Mouse (Mus musculus): ENCODE results near the gene C130050O18Rik. TPM values are rescaled to one million over a fixed set of nuclear protein-coding genes. Genes with fewer than 3 reads are reported as not detected.

C130050O18Rik gene
- polyA plus RNA-seq, 1 experiment from 2014 or later, result 0.43 TPM

GRCm38 (mm10) chr5:139437769-139438168 is 32.7 kb downstream of the C130050O18Rik start:
- ATAC-seq (replicated peaks; ENCODE audit: extremely low read depth, insufficient read depth, low FRiP score), result no peak
- WGBS, result 83% methylated on average over 4 of the region's 4 CpGs
- no peaks in the 10 kb centered on the region for H3K27me3 ChIP-seq (ENCODE audit: control insufficient read depth, insufficient read depth, low read length)

GRCm38 (mm10) chr5:139438440-139438839 is 33.4 kb downstream of the C130050O18Rik start:
- Histone ChIP-seq H3K9me3 (replicated peaks; ENCODE audit: control insufficient read depth, low read length) (no peaks in the 10 kb centered on the region), H3K27ac (ENCODE audit: low read length) (no peak overlapping the region), H3K36me3 (ENCODE audit: control insufficient read depth, insufficient read depth) (no peaks in the 10 kb centered on the region), H3K27me3 (ENCODE audit: control insufficient read depth, insufficient read depth, low read length) (no peaks in the 10 kb centered on the region), H3K9ac (ENCODE audit: low read length) (no peak overlapping the region), H3K4me2 (ENCODE audit: low read depth, low read length) (no peak overlapping the region), H3K4me1 (ENCODE audit: control insufficient read depth, insufficient read depth, low read length) (no peaks in the 10 kb centered on the region), H3K4me3 (ENCODE audit: low read length) (no peak overlapping the region)
- ATAC-seq (replicated peaks; ENCODE audit: extremely low read depth, insufficient read depth, low FRiP score), result no peak
- 88% methylated on average over 12 of the region's 12 CpGs for WGBS

More at GRCm38 (mm10) chr5:139437769-139438168, 32.7 kb downstream of the C130050O18Rik start:
- Histone ChIP-seq H3K36me3 (ENCODE audit: control insufficient read depth, insufficient read depth) (no peaks in the 10 kb centered on the region), H3K4me1 (ENCODE audit: control insufficient read depth, insufficient read depth, low read length) (no peaks in the 10 kb centered on the region), H3K9ac (ENCODE audit: low read length) (no peak overlapping the region), H3K9me3 (replicated peaks; ENCODE audit: control insufficient read depth, low read length) (no peaks in the 10 kb centered on the region), H3K27ac (ENCODE audit: low read length) (no peak overlapping the region), H3K4me3 (ENCODE audit: low read length) (no peak overlapping the region), H3K4me2 (ENCODE audit: low read depth, low read length) (no peak overlapping the region)

GRCm38 (mm10) chr5:139440451-139440850 is 35.4 kb downstream of the C130050O18Rik start:
- Histone ChIP-seq H3K9ac (ENCODE audit: low read length) (no peak overlapping the region), H3K4me3 (ENCODE audit: low read length) (no peak overlapping the region), H3K4me2 (ENCODE audit: low read depth, low read length) (no peak overlapping the region), H3K36me3 (ENCODE audit: control insufficient read depth, insufficient read depth) (no peaks in the 10 kb centered on the region), H3K27ac (ENCODE audit: low read length) (no peak overlapping the region), H3K4me1 (ENCODE audit: control insufficient read depth, insufficient read depth, low read length) (no peaks in the 10 kb centered on the region), H3K9me3 (replicated peaks; ENCODE audit: control insufficient read depth, low read length) (no peaks in the 10 kb centered on the region), H3K27me3 (ENCODE audit: control insufficient read depth, insufficient read depth, low read length) (no peaks in the 10 kb centered on the region)
- ATAC-seq (replicated peaks; ENCODE audit: extremely low read depth, insufficient read depth, low FRiP score), result no peak
- 65% methylated on average over 5 of the region's 5 CpGs for WGBS

- H3K4me3 ChIP-seq (ENCODE audit: low read length), result no peak overlapping the region
- ATAC-seq (replicated peaks; ENCODE audit: extremely low read depth, insufficient read depth, low FRiP score), result no peak
- H3K4me2 ChIP-seq (ENCODE audit: low read depth, low read length), result no peak overlapping the region
- H3K9ac ChIP-seq (ENCODE audit: low read length), result no peak overlapping the region
- H3K4me1 ChIP-seq (ENCODE audit: control insufficient read depth, insufficient read depth, low read length), result no peaks in the 10 kb centered on the region
- no peaks in the 10 kb centered on the region for H3K9me3 ChIP-seq (replicated peaks; ENCODE audit: control insufficient read depth, low read length)
- H3K27me3 ChIP-seq (ENCODE audit: control insufficient read depth, insufficient read depth, low read length), result no peaks in the 10 kb centered on the region
- H3K27ac ChIP-seq (ENCODE audit: low read length), result no peak overlapping the region
- WGBS, result 83% methylated on average over 11 of the region's 11 CpGs
- no peaks in the 10 kb centered on the region for H3K36me3 ChIP-seq (ENCODE audit: control insufficient read depth, insufficient read depth)
Measured at GRCm38 (mm10) chr5:139440926-139441725, 36.0 kb downstream of the C130050O18Rik start.

- no peaks in the 10 kb centered on the region for H3K36me3 ChIP-seq (ENCODE audit: control insufficient read depth, insufficient read depth)
- no peaks in the 10 kb centered on the region for H3K4me1 ChIP-seq (ENCODE audit: control insufficient read depth, insufficient read depth, low read length)
- H3K9me3 ChIP-seq (replicated peaks; ENCODE audit: control insufficient read depth, low read length), result no peaks in the 10 kb centered on the region
- H3K27ac ChIP-seq (ENCODE audit: low read length), result no peak overlapping the region
- no peak overlapping the region for H3K4me3 ChIP-seq (ENCODE audit: low read length)
- no peaks in the 10 kb centered on the region for H3K27me3 ChIP-seq (ENCODE audit: control insufficient read depth, insufficient read depth, low read length)
- WGBS, result 86% methylated on average over 2 of the region's 2 CpGs
- no peak overlapping the region for H3K4me2 ChIP-seq (ENCODE audit: low read depth, low read length)
- H3K9ac ChIP-seq (ENCODE audit: low read length), result no peak overlapping the region
- ATAC-seq (replicated peaks; ENCODE audit: extremely low read depth, insufficient read depth, low FRiP score), result no peak
Measured at GRCm38 (mm10) chr5:139441726-139442018, 36.6 kb downstream of the C130050O18Rik start.

GRCm38 (mm10) chr5:139442428-139442827 is 37.3 kb downstream of the C130050O18Rik start:
- Histone ChIP-seq H3K9me3 (replicated peaks; ENCODE audit: control insufficient read depth, low read length) (no peaks in the 10 kb centered on the region), H3K36me3 (ENCODE audit: control insufficient read depth, insufficient read depth) (no peaks in the 10 kb centered on the region), H3K4me2 (ENCODE audit: low read depth, low read length) (no peak overlapping the region), H3K9ac (ENCODE audit: low read length) (no peak overlapping the region), H3K27ac (ENCODE audit: low read length) (no peak overlapping the region), H3K27me3 (ENCODE audit: control insufficient read depth, insufficient read depth, low read length) (no peaks in the 10 kb centered on the region), H3K4me3 (ENCODE audit: low read length) (no peak overlapping the region), H3K4me1 (ENCODE audit: control insufficient read depth, insufficient read depth, low read length) (no peaks in the 10 kb centered on the region)
- WGBS, result 73% methylated on average over 12 of the region's 12 CpGs
- ATAC-seq (replicated peaks; ENCODE audit: extremely low read depth, insufficient read depth, low FRiP score), result no peak

GRCm38 (mm10) chr5:139442962-139443361 is 37.9 kb downstream of the C130050O18Rik start:
- H3K9me3 ChIP-seq (replicated peaks; ENCODE audit: control insufficient read depth, low read length), result no peaks in the 10 kb centered on the region
- no peak overlapping the region for H3K4me3 ChIP-seq (ENCODE audit: low read length)
- H3K36me3 ChIP-seq (ENCODE audit: control insufficient read depth, insufficient read depth), result no peaks in the 10 kb centered on the region
- no peaks in the 10 kb centered on the region for H3K27me3 ChIP-seq (ENCODE audit: control insufficient read depth, insufficient read depth, low read length)
- H3K4me1 ChIP-seq (ENCODE audit: control insufficient read depth, insufficient read depth, low read length), result no peaks in the 10 kb centered on the region
- WGBS, result 80% methylated on average over 4 of the region's 4 CpGs
- H3K27ac ChIP-seq (ENCODE audit: low read length), result no peak overlapping the region
- H3K4me2 ChIP-seq (ENCODE audit: low read depth, low read length), result no peak overlapping the region
- H3K9ac ChIP-seq (ENCODE audit: low read length), result no peak overlapping the region
- no peak for ATAC-seq (replicated peaks; ENCODE audit: extremely low read depth, insufficient read depth, low FRiP score)

- no peaks in the 10 kb centered on the region for H3K9me3 ChIP-seq (replicated peaks; ENCODE audit: control insufficient read depth, low read length)
- H3K27me3 ChIP-seq (ENCODE audit: control insufficient read depth, insufficient read depth, low read length), result no peaks in the 10 kb centered on the region
- no peak overlapping the region for H3K4me2 ChIP-seq (ENCODE audit: low read depth, low read length)
- peaks cover 8% of the 10 kb centered on the region for H3K4me1 ChIP-seq (ENCODE audit: control insufficient read depth, insufficient read depth, low read length)
- no peak overlapping the region for H3K9ac ChIP-seq (ENCODE audit: low read length)
- ATAC-seq (replicated peaks; ENCODE audit: extremely low read depth, insufficient read depth, low FRiP score), result no peak
- 82% methylated on average over 8 of the region's 8 CpGs for WGBS
- H3K36me3 ChIP-seq (ENCODE audit: control insufficient read depth, insufficient read depth), result no peaks in the 10 kb centered on the region
- no peak overlapping the region for H3K4me3 ChIP-seq (ENCODE audit: low read length)
- H3K27ac ChIP-seq (ENCODE audit: low read length), result no peak overlapping the region
Measured at GRCm38 (mm10) chr5:139445258-139445657, 40.2 kb downstream of the C130050O18Rik start.

GRCm38 (mm10) chr5:139448025-139448424 is 42.9 kb downstream of the C130050O18Rik start:
- Histone ChIP-seq H3K27ac (ENCODE audit: low read length) (no peak overlapping the region), H3K4me1 (ENCODE audit: control insufficient read depth, insufficient read depth, low read length) (peaks cover 8% of the 10 kb centered on the region), H3K9ac (ENCODE audit: low read length) (no peak overlapping the region), H3K4me3 (ENCODE audit: low read length) (no peak overlapping the region), H3K4me2 (ENCODE audit: low read depth, low read length) (no peak overlapping the region), H3K27me3 (ENCODE audit: control insufficient read depth, insufficient read depth, low read length) (no peaks in the 10 kb centered on the region), H3K36me3 (ENCODE audit: control insufficient read depth, insufficient read depth) (no peaks in the 10 kb centered on the region), H3K9me3 (replicated peaks; ENCODE audit: control insufficient read depth, low read length) (no peaks in the 10 kb centered on the region)
- 55% methylated on average over 6 of the region's 6 CpGs for WGBS
- no peak for ATAC-seq (replicated peaks; ENCODE audit: extremely low read depth, insufficient read depth, low FRiP score)
